Mouse (Mus musculus) liver, postnatal 0 days (tissue): ENCODE measurements around the gene Pdzd8.

Experiments used
- CTCF ChIP-seq: sonication (generic); IDR thresholded peaks from 2 replicates; pipeline ENCODE4 v1.5.1; 2016; ENCODE audit warnings: antibody characterized with exemption, low read depth
- EP300 ChIP-seq: IDR thresholded peaks from 2 replicates; pipeline ENCODE4 v1.6.1; 2016; ENCODE audit warnings: antibody characterized with exemption, low read depth, mild to moderate bottlenecking

DNA sequence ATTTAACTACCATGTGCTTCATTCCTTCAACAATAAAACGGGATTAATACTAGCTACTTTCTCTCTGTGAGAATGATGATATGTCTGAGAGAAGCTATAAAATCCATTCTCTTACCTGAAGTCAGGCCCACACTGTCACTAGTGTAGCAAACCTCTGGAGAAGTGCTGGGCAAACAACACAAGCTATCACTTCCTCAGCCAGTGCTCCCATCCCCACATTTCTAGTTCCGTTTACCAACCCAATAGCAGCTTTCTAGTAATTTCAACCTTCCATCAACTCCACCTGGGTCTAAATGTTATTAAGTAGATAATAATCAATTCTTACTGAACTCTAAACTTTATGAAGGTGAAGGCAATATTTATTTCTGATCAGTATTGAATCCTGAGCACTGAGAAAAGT, 2.6 kb downstream of the Pdzd8 start:
- no peak for TF ChIP-seq EP300
- no peak for TF ChIP-seq CTCF
